Mouse (Mus musculus) liver, postnatal 0 days (tissue): ENCODE measurements around the gene Gtpbp3.

Source experiments
- CTCF ChIP-seq: sonication (generic); IDR thresholded peaks from 2 replicates; pipeline ENCODE4 v1.5.1; 2016; ENCODE audit warnings: antibody characterized with exemption, low read depth
- EP300 ChIP-seq: IDR thresholded peaks from 2 replicates; pipeline ENCODE4 v1.6.1; 2016; ENCODE audit warnings: antibody characterized with exemption, low read depth, mild to moderate bottlenecking

- TF ChIP-seq CTCF (peak; percentile 67), EP300 (no peak)
These were observed 10.6 kb upstream of the Gtpbp3 start for GRCm38 (mm10) chr8:71477196-71477845.
